Mouse (Mus musculus) ES-Bruce4 (cell line): ENCODE data around the gene Pheta2.

Experiments used
- CTCF ChIP-seq: IDR thresholded peaks from one replicate; pipeline ENCODE4 v1.8.1; 2011; ENCODE audit warnings: low read depth, low read length
- EP300 ChIP-seq: IDR thresholded peaks from 2 replicates; pipeline ENCODE4 v1.6.1; 2011; ENCODE audit warnings: low read depth, low read length; ENCODE audit not compliant: insufficient read depth
- POLR2A ChIP-seq: IDR thresholded peaks from one replicate; pipeline ENCODE4 v1.8.1; 2011; ENCODE audit warnings: low read length; ENCODE audit not compliant: insufficient read depth

- no peak for TF ChIP-seq CTCF
- TF ChIP-seq EP300, result no peak
- TF ChIP-seq POLR2A, result no peak
These were observed 33.7 kb downstream of the Pheta2 start for GRCm38 (mm10) chr15:82372446-82372845.
